ENCODE assay signal across 11 mouse cellular contexts in genomic region chr1:108827238-108827637, GRCm38 (mm10).
DNase-seq lines count a peak whose midpoint lies in the region; ATAC-seq and TF ChIP-seq lines count a peak whose summit lies in the region.
"Had no signal": no experiment of that assay in that cellular context is flagged by ENCODE, and none has a peak within 500 bp of the region (broad histone marks: within the 10 kb centered on the region; RNA-seq: fewer than 3 reads in every experiment).

No protein-coding gene starts in this region.

- intact Hi-C loops in gastrocnemius, postnatal 14 days (cut with DNase I; ENCODE audit: low total_unique reads), result no loop called here

- ATAC-seq in forebrain, postnatal 0 days, result no peak
- no peak for ATAC-seq in forebrain, embryonic 13.5 days
- no peak for ATAC-seq in lung, embryonic 14.5 days (ENCODE audit: insufficient read depth)

- 75% methylated on average over 2 of the region's 2 CpGs for WGBS in forebrain, postnatal 0 days
- 84% methylated on average over 2 of the region's 2 CpGs for WGBS in forebrain, embryonic 13.5 days
- WGBS in lung, embryonic 14.5 days, result 76% methylated on average over 2 of the region's 2 CpGs

- peak; percentile 1 for DNase-seq in forebrain, postnatal 0 days
- peak; percentile 46 for DNase-seq in lung, embryonic 14.5 days
- DNase-seq in lung, postnatal 25 days (ENCODE audit: low spot score), result no peak
- peak; percentile 49 for DNase-seq in Muller cell, postnatal 12 days (ENCODE audit: inconsistent ontology term)
- peak; percentile 14 for DNase-seq in mesoderm, embryonic 11.5 days (ENCODE audit: low read depth, low spot score)
- no peak for DNase-seq in gastrocnemius, postnatal 14 days
- DNase-seq in gastrocnemius, adult 8-10 months (ENCODE audit: low spot score in 2 of 2), result no peak
- DNase-seq: gastrocnemius, postnatal 10 days had no signal

- H3K27ac ChIP-seq in forebrain, postnatal 0 days (ENCODE audit: low read depth, low read length), result no peak overlapping the region
- no peak overlapping the region for H3K27ac ChIP-seq in forebrain, embryonic 13.5 days
- no peak overlapping the region for H3K27ac ChIP-seq in lung, embryonic 14.5 days (ENCODE audit: low read depth)
- H3K27ac ChIP-seq: embryonic facial prominence, embryonic 12.5 days; hindbrain, embryonic 14.5 days had no signal

- no peaks in the 10 kb centered on the region for H3K36me3 ChIP-seq in forebrain, postnatal 0 days (ENCODE audit: insufficient read depth)
- no peaks in the 10 kb centered on the region for H3K36me3 ChIP-seq in forebrain, embryonic 13.5 days (ENCODE audit: poor library complexity, severe bottlenecking)
- no peaks in the 10 kb centered on the region for H3K36me3 ChIP-seq in lung, embryonic 14.5 days (ENCODE audit: insufficient read depth)
- H3K36me3 ChIP-seq: embryonic facial prominence, embryonic 12.5 days had no signal

- no peaks in the 10 kb centered on the region for H3K9me3 ChIP-seq in forebrain, postnatal 0 days (ENCODE audit: low read length)
- H3K9me3 ChIP-seq in forebrain, embryonic 13.5 days (replicated peaks), result no peaks in the 10 kb centered on the region
- no peaks in the 10 kb centered on the region for H3K9me3 ChIP-seq in lung, embryonic 14.5 days (ENCODE audit: low read depth, low read length)
- H3K9me3 ChIP-seq: embryonic facial prominence, embryonic 12.5 days had no signal

- no peak overlapping the region for H3K9ac ChIP-seq in forebrain, postnatal 0 days
- H3K9ac ChIP-seq in forebrain, embryonic 13.5 days, result no peak overlapping the region
- H3K9ac ChIP-seq in lung, embryonic 14.5 days, result no peak overlapping the region
- H3K9ac ChIP-seq: embryonic facial prominence, embryonic 12.5 days; hindbrain, embryonic 14.5 days had no signal

- no peak overlapping the region for H3K4me3 ChIP-seq in forebrain, postnatal 0 days (ENCODE audit: low read depth, low read length)
- no peak overlapping the region for H3K4me3 ChIP-seq in forebrain, embryonic 13.5 days
- no peak overlapping the region for H3K4me3 ChIP-seq in lung, embryonic 14.5 days (ENCODE audit: low read depth, low read length)
- H3K4me3 ChIP-seq: embryonic facial prominence, embryonic 12.5 days had no signal

- no peaks in the 10 kb centered on the region for H3K27me3 ChIP-seq in forebrain, postnatal 0 days (ENCODE audit: insufficient read depth, low read length)
- no peaks in the 10 kb centered on the region for H3K27me3 ChIP-seq in forebrain, embryonic 13.5 days
- H3K27me3 ChIP-seq in lung, embryonic 14.5 days (ENCODE audit: insufficient read depth, low read length), result no peaks in the 10 kb centered on the region
- H3K27me3 ChIP-seq: embryonic facial prominence, embryonic 12.5 days had no signal

- H3K4me1 ChIP-seq in forebrain, postnatal 0 days (ENCODE audit: insufficient read depth), result no peaks in the 10 kb centered on the region
- no peaks in the 10 kb centered on the region for H3K4me1 ChIP-seq in forebrain, embryonic 13.5 days
- H3K4me1 ChIP-seq in lung, embryonic 14.5 days (ENCODE audit: insufficient read depth), result no peaks in the 10 kb centered on the region
- H3K4me1 ChIP-seq: embryonic facial prominence, embryonic 12.5 days had no signal

- TF ChIP-seq CTCF in forebrain, postnatal 0 days (IDR thresholded peaks at IDR 0.05; ENCODE audit: low read depth), result peak; percentile 38
- peak; percentile 42 for TF ChIP-seq CTCF in lung, embryonic 14.5 days (IDR thresholded peaks at IDR 0.05; ENCODE audit: low read depth)

- H3K4me2 ChIP-seq in forebrain, postnatal 0 days (ENCODE audit: low read depth), result no peak overlapping the region
- no peak overlapping the region for H3K4me2 ChIP-seq in forebrain, embryonic 13.5 days
- no peak overlapping the region for H3K4me2 ChIP-seq in lung, embryonic 14.5 days
- H3K4me2 ChIP-seq: embryonic facial prominence, embryonic 12.5 days; hindbrain, embryonic 14.5 days had no signal

Comparison
In these comparisons a context has a peak if more than half of its experiments do, and no peak if none do; other contexts are left out.
1. DNase-seq: peak in forebrain, postnatal 0 days (single experiment), lung, embryonic 14.5 days (single experiment), Muller cell, postnatal 12 days (single experiment) and mesoderm, embryonic 11.5 days (single experiment); none in lung, postnatal 25 days (single experiment), gastrocnemius, postnatal 14 days (single experiment) and gastrocnemius, adult 8-10 months (0 of 2).